ENCODE assay signal across 8 mouse cellular contexts in the genomic region with DNA sequence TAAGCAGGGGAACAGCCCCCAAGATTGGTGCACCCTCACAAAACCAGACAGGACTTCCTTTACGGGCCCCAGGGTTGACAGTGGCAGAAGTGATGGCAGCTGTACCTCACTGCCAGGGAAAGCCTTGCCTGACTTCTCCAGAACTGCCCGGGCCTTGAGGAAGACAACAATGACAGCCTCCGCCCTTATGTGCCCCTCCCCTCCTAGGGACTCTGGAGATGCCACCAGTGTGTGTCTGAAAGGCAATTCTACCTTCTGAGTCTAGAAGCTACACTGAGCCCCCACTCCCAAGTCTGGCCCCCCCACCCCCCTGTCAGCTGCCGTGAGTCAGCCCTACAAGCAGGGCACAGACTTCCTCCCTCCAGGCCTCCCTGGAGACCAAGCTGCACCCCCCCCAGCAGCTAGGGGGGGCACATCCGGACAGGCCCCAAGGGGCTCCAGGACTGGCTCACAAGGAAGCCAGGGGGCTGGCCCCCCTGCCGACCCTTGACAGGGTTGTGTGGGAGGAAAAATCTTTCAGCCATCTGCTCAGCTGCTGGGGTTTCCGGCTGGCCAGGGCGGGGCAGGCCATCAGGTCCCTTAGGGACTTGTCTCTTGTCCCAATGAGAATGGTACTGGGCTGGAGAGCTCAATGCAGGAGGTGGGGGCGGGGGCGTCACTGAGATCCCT. TPM values are rescaled to one million over a fixed set of nuclear protein-coding genes. Genes with fewer than 3 reads are reported as not detected.
A peak's percentile ranks its signal among the peaks of the same experiment; 100 is the strongest.
DNase-seq lines count a peak whose midpoint lies in the region; ATAC-seq and TF ChIP-seq lines count a peak whose summit lies in the region.

No protein-coding gene starts in this region.

- WGBS in midbrain, embryonic 15.5 days, result 54% methylated on average over 10 of the region's 10 CpGs
- 55% methylated on average over 10 of the region's 10 CpGs for WGBS in midbrain, embryonic 11.5 days
- 37% methylated on average over 10 of the region's 10 CpGs for WGBS in lung, embryonic 14.5 days

- H3K4me2 ChIP-seq in midbrain, embryonic 15.5 days, result peak overlapping the region; percentile 12; the same call in 1 of the 2 replicates
- no peak overlapping the region for H3K4me2 ChIP-seq in midbrain, embryonic 11.5 days
- peak overlapping the region; percentile 85 for H3K4me2 ChIP-seq in lung, embryonic 14.5 days

- H3K9ac ChIP-seq in midbrain, embryonic 15.5 days, result no peak overlapping the region
- no peak overlapping the region for H3K9ac ChIP-seq in midbrain, embryonic 11.5 days (ENCODE audit: low read length)
- no peak overlapping the region for H3K9ac ChIP-seq in lung, embryonic 14.5 days

- peaks cover 55% of the 10 kb centered on the region for H3K4me1 ChIP-seq in midbrain, embryonic 15.5 days
- peaks cover 36% of the 10 kb centered on the region for H3K4me1 ChIP-seq in midbrain, embryonic 11.5 days (ENCODE audit: control insufficient read depth, insufficient read depth, low read length)
- peaks cover 41% of the 10 kb centered on the region for H3K4me1 ChIP-seq in lung, embryonic 14.5 days (ENCODE audit: insufficient read depth)

- no peaks in the 10 kb centered on the region for H3K9me3 ChIP-seq in midbrain, embryonic 15.5 days
- no peaks in the 10 kb centered on the region for H3K9me3 ChIP-seq in midbrain, embryonic 11.5 days (ENCODE audit: control insufficient read depth, low read length)
- H3K9me3 ChIP-seq in lung, embryonic 14.5 days (ENCODE audit: low read depth, low read length), result no peaks in the 10 kb centered on the region

- H3K4me3 ChIP-seq in midbrain, embryonic 15.5 days, result no peak overlapping the region
- H3K4me3 ChIP-seq in midbrain, embryonic 11.5 days (ENCODE audit: low read depth, low read length), result no peak overlapping the region
- H3K4me3 ChIP-seq in lung, embryonic 14.5 days (ENCODE audit: low read depth, low read length), result peak overlapping the region; percentile 78

- no peaks in the 10 kb centered on the region for H3K36me3 ChIP-seq in midbrain, embryonic 15.5 days (replicated peaks)
- no peaks in the 10 kb centered on the region for H3K36me3 ChIP-seq in midbrain, embryonic 11.5 days (ENCODE audit: control insufficient read depth, insufficient read depth, low read length)
- H3K36me3 ChIP-seq in lung, embryonic 14.5 days (ENCODE audit: insufficient read depth), result 0 out of 2 replicates have a peak, but pooled peaks cover 1% of the 10 kb centered on the region

- ATAC-seq in midbrain, embryonic 15.5 days (replicated peaks), result no peak
- no peak for ATAC-seq in midbrain, embryonic 11.5 days (ENCODE audit: low FRiP score)
- ATAC-seq in lung, embryonic 14.5 days (ENCODE audit: insufficient read depth), result 0 out of 2 replicates have a peak, but pooled peaks have one; percentile 3

- peaks cover 39% of the 10 kb centered on the region for H3K27me3 ChIP-seq in midbrain, embryonic 15.5 days (replicated peaks)
- peaks cover 34% of the 10 kb centered on the region for H3K27me3 ChIP-seq in midbrain, embryonic 11.5 days (ENCODE audit: control insufficient read depth, insufficient read depth, low read length)
- H3K27me3 ChIP-seq in lung, embryonic 14.5 days (ENCODE audit: insufficient read depth, low read length), result no peaks in the 10 kb centered on the region; the same call in 1 of the 2 replicates

- H3K27ac ChIP-seq in midbrain, embryonic 15.5 days, result no peak overlapping the region
- H3K27ac ChIP-seq in midbrain, embryonic 11.5 days (ENCODE audit: low read depth, low read length), result no peak overlapping the region
- H3K27ac ChIP-seq in lung, embryonic 14.5 days (ENCODE audit: low read depth), result peak overlapping the region; percentile 48; the same call in 1 of the 2 replicates

- no peak for TF ChIP-seq CTCF in lung, embryonic 14.5 days (IDR thresholded peaks at IDR 0.05; ENCODE audit: low read depth)

- DNase-seq in midbrain, embryonic 11.5 days (ENCODE audit: low spot score, missing footprints), result no peak
- peak; percentile 99 for DNase-seq in heart, adult 11 months
- peak; percentile 78 for DNase-seq in kidney, adult 18-20 months
- peak; percentile 76 for DNase-seq in lung, embryonic 14.5 days
- DNase-seq in spleen, postnatal 14 days (ENCODE audit: low spot score in 2 of 2), result peak; percentile 70 to 82
- no peak for DNase-seq in layer of hippocampus, postnatal 36 days
- DNase-seq in cerebellum, postnatal 14 days, result no peak

RNA-seq across cellular contexts. Expression of a gene that starts 3.7 kb away (rescaled TPM):
- 7.7 and 8.2 TPM in 2 replicates for polyA plus RNA-seq in midbrain, embryonic 15.5 days (2015; fragmentation: Nextera tagmentation; extraction: Ambion mirVana)
- 5.8 and 9.4 TPM in 2 replicates for polyA plus RNA-seq in midbrain, embryonic 11.5 days (2014; fragmentation: Nextera tagmentation; extraction: Ambion mirVana)
- 24.2 and 26.4 TPM in 2 replicates for polyA plus RNA-seq in lung, embryonic 14.5 days (2014; fragmentation: Nextera tagmentation; extraction: Ambion mirVana)
- 10 to 100 TPM; 21.6 to 22.1 TPM for total RNA-seq in layer of hippocampus, postnatal 36 days (2021)

RNA-seq across cellular contexts. Expression of a gene that starts 15.1 kb away (rescaled TPM):
- 55.4 and 55.5 TPM in 2 replicates for polyA plus RNA-seq in midbrain, embryonic 15.5 days (2015; fragmentation: Nextera tagmentation; extraction: Ambion mirVana)
- polyA plus RNA-seq in midbrain, embryonic 11.5 days (2014; fragmentation: Nextera tagmentation; extraction: Ambion mirVana), result 25.9 and 27.9 TPM in 2 replicates
- polyA plus RNA-seq in lung, embryonic 14.5 days (2014; fragmentation: Nextera tagmentation; extraction: Ambion mirVana), result 22.2 TPM in 2 replicates
- total RNA-seq in layer of hippocampus, postnatal 36 days (2021), result 10 to 100 TPM in 1 of 2 experiments, 1 to 10 TPM in 1; 8.8 to 11.1 TPM

Comparison
In these comparisons a context has a peak if more than half of its experiments do, and no peak if none do; other contexts are left out.
1. DNase-seq: peak in heart, adult 11 months (single experiment), kidney, adult 18-20 months (single experiment), lung, embryonic 14.5 days (single experiment) and spleen, postnatal 14 days (2 of 2); none in midbrain, embryonic 11.5 days (single experiment), layer of hippocampus, postnatal 36 days (0 of 2) and cerebellum, postnatal 14 days (0 of 2).